Mouse (Mus musculus) bone marrow, adult 2 months (tissue): ENCODE data around the gene Atf7.

Experiments used
- CTCF ChIP-seq: fragments of 200-500 bp; IDR thresholded peaks from 2 replicates; pipeline ENCODE4 v1.5.1; 2011; ENCODE audit warnings: low read length, control low read depth; ENCODE audit not compliant: control insufficient read depth, insufficient read depth
- POLR2A ChIP-seq: fragments of 200-500 bp; IDR thresholded peaks from 2 replicates; pipeline ENCODE4 v1.6.1; 2011; ENCODE audit warnings: low read depth, mild to moderate bottlenecking, control low read depth, low read length, borderline replicate concordance; ENCODE audit not compliant: control insufficient read depth

GRCm38 (mm10) chr15:102635817-102636216 is 10.6 kb upstream of the Atf7 start:
- TF ChIP-seq POLR2A = no peak
- no peak for TF ChIP-seq CTCF
